Comparison of ENCODE assay signal across 8 mouse cellular contexts in the genomic region with DNA sequence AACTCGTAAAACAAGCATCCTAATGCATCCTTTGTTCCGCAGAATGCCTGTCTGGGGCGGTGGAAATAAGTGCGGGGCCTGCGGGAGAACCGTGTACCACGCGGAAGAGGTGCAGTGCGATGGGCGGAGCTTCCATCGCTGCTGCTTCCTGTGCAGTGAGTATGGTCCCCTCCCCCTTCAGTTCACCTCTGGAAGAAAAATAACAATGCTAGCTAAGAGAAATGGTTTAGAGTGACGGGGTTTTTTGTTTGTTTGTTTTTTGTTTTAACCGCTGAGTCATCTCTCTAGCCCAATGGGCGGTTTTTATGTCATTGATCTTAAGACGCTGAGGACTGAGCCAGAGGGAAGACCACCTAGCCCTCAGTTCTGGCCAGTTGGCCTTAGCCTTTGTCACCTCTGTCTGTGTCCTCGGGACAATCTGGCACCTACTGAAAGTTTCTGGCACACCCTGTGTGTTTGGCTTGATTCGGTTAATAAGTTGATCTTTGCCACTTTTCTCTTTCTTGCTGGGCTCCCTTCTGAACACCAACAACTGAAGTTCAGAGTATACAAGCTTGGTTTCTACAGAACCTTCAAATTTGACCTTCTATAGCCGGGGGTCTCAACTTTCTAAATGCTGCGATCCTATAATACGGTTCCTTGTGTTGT. TPM values are rescaled to one million over a fixed set of nuclear protein-coding genes. Genes with fewer than 3 reads are reported as not detected.
DNase-seq lines count a peak whose midpoint lies in the region; ATAC-seq lines count a peak whose summit lies in the region.

No protein-coding gene starts in this region.

- H3K27ac ChIP-seq in heart, embryonic 10.5 days, result peak overlapping the region; percentile 24
- H3K27ac ChIP-seq in hindbrain, embryonic 12.5 days, result peak overlapping the region; percentile 76
- no peak overlapping the region for H3K27ac ChIP-seq in liver, embryonic 15.5 days (replicated peaks)
- H3K27ac ChIP-seq in neural tube, embryonic 12.5 days, result peak overlapping the region; percentile 76

- H3K36me3 ChIP-seq in heart, embryonic 10.5 days, result peaks cover 26% of the 10 kb centered on the region
- 0 out of 2 replicates have a peak, but pooled peaks cover 2% of the 10 kb centered on the region for H3K36me3 ChIP-seq in hindbrain, embryonic 12.5 days
- H3K36me3 ChIP-seq in liver, embryonic 15.5 days (replicated peaks), result no peaks in the 10 kb centered on the region
- H3K36me3 ChIP-seq in neural tube, embryonic 12.5 days, result peaks cover 2% of the 10 kb centered on the region; the same call in 1 of the 2 replicates

- peaks cover 52% of the 10 kb centered on the region for H3K4me1 ChIP-seq in heart, embryonic 10.5 days
- peaks cover 32% of the 10 kb centered on the region for H3K4me1 ChIP-seq in hindbrain, embryonic 12.5 days
- peaks cover 4% of the 10 kb centered on the region; the same call in 1 of the 2 replicates for H3K4me1 ChIP-seq in liver, embryonic 15.5 days (replicated peaks)
- peaks cover 32% of the 10 kb centered on the region for H3K4me1 ChIP-seq in neural tube, embryonic 12.5 days

- no peak for DNase-seq in heart, embryonic 10.5 days (ENCODE audit: low spot score)
- no peak for DNase-seq in heart, adult 11 months
- DNase-seq in brain, adult 2 months (ENCODE audit: low read depth, low spot score), result peak; percentile 82
- DNase-seq in cerebellum, postnatal 36 days, result no peak
- no peak for DNase-seq in adrenal gland, postnatal 25 days

- peak; percentile 77 for ATAC-seq in hindbrain, embryonic 12.5 days (ENCODE audit: low FRiP score)
- no peak for ATAC-seq in liver, embryonic 15.5 days (ENCODE audit: insufficient read depth)
- peak; percentile 84 for ATAC-seq in neural tube, embryonic 12.5 days (ENCODE audit: low FRiP score, low read depth)

- H3K4me3 ChIP-seq in heart, embryonic 10.5 days, result peak overlapping the region; percentile 25; the same call in 1 of the 2 replicates
- peak overlapping the region; percentile 11; the same call in 1 of the 2 replicates for H3K4me3 ChIP-seq in hindbrain, embryonic 12.5 days
- H3K4me3 ChIP-seq in liver, embryonic 15.5 days (replicated peaks), result peak overlapping the region; percentile 38
- no peak overlapping the region for H3K4me3 ChIP-seq in neural tube, embryonic 12.5 days

- no peaks in the 10 kb centered on the region for H3K9me3 ChIP-seq in heart, embryonic 10.5 days
- H3K9me3 ChIP-seq in hindbrain, embryonic 12.5 days (replicated peaks), result no peaks in the 10 kb centered on the region
- no peaks in the 10 kb centered on the region for H3K9me3 ChIP-seq in liver, embryonic 15.5 days (replicated peaks)
- H3K9me3 ChIP-seq in neural tube, embryonic 12.5 days, result no peaks in the 10 kb centered on the region

- H3K27me3 ChIP-seq in heart, embryonic 10.5 days (ENCODE audit: insufficient read depth, poor library complexity, severe bottlenecking), result no peaks in the 10 kb centered on the region
- no peaks in the 10 kb centered on the region for H3K27me3 ChIP-seq in hindbrain, embryonic 12.5 days
- H3K27me3 ChIP-seq in liver, embryonic 15.5 days, result no peaks in the 10 kb centered on the region
- no peaks in the 10 kb centered on the region for H3K27me3 ChIP-seq in neural tube, embryonic 12.5 days (replicated peaks)

- H3K9ac ChIP-seq in hindbrain, embryonic 12.5 days, result 0 out of 2 replicates have a peak overlapping the region, but pooled peaks have one; percentile 6
- H3K9ac ChIP-seq in liver, embryonic 15.5 days, result no peak overlapping the region
- 0 out of 2 replicates have a peak overlapping the region, but pooled peaks have one; percentile 1 for H3K9ac ChIP-seq in neural tube, embryonic 12.5 days

- peak overlapping the region; percentile 37 for H3K4me2 ChIP-seq in hindbrain, embryonic 12.5 days (replicated peaks)
- H3K4me2 ChIP-seq in liver, embryonic 15.5 days, result peak overlapping the region; percentile 58
- H3K4me2 ChIP-seq in neural tube, embryonic 12.5 days (replicated peaks), result peak overlapping the region; percentile 45

- WGBS in heart, embryonic 10.5 days, result 60% methylated on average over 20 of the region's 20 CpGs
- WGBS in hindbrain, embryonic 12.5 days, result 62% methylated on average over 20 of the region's 20 CpGs
- 31% methylated on average over 20 of the region's 20 CpGs for WGBS in liver, embryonic 15.5 days (ENCODE audit: insufficient replicate concordance)
- 52% methylated on average over 20 of the region's 20 CpGs for WGBS in neural tube, embryonic 12.5 days

RNA-seq across cellular contexts. Expression of a gene that starts 12.4 kb away (rescaled TPM):
- 400 and 430 TPM in 2 replicates for polyA plus RNA-seq in heart, embryonic 10.5 days (2016; fragmentation: Nextera tagmentation; extraction: Ambion mirVana)
- 148 and 160 TPM in 2 replicates for polyA plus RNA-seq in hindbrain, embryonic 12.5 days (2016; fragmentation: Nextera tagmentation; extraction: Ambion mirVana)
- polyA plus RNA-seq in liver, embryonic 15.5 days (2015; fragmentation: Nextera tagmentation; extraction: Ambion mirVana), result 15.4 and 15.7 TPM in 2 replicates
- 150 and 151 TPM in 2 replicates for polyA plus RNA-seq in neural tube, embryonic 12.5 days (2016; fragmentation: Nextera tagmentation; extraction: Ambion mirVana)
- 219 and 236 TPM in 2 replicates for total RNA-seq in adrenal gland, postnatal 25 days (2021)
